Mouse (Mus musculus) kidney, adult 2 months (tissue): Measurements from ENCODE around the gene Phtf2. TPM values are rescaled to one million over a fixed set of nuclear protein-coding genes. Genes with fewer than 3 reads are reported as not detected.
A peak's percentile ranks its signal among the peaks of the same experiment; 100 is the strongest.
"Not testable (repeated sequence)": the region's sequence is repeated elsewhere in the genome, so short reads cannot be mapped to it uniquely, and the experiment has no call there.

Source experiments
- DNase-seq: peaks from one replicate; pipeline ENCODE4 v3.0.0; 2021
- H3K27ac ChIP-seq: fragments of 200-500 bp; 2 replicates; pipeline ENCODE4 v1.5.1; 2012; ENCODE audit warnings: low read depth, low read length, control low read depth, inconsistent platforms; ENCODE audit not compliant: insufficient read depth
- H3K27me3 ChIP-seq: fragments of 200-500 bp; replicated peaks from 2 replicates; pipeline ENCODE4 v1.6.1; 2012; ENCODE audit warnings: mild to moderate bottlenecking, moderate library complexity, low read length, inconsistent platforms; ENCODE audit not compliant: control insufficient read depth, insufficient read depth
- H3K36me3 ChIP-seq: fragments of 200-500 bp; 2 replicates; pipeline ENCODE4 v1.6.1; 2012; ENCODE audit warnings: mild to moderate bottlenecking, moderate library complexity, low read length, inconsistent platforms; ENCODE audit not compliant: control insufficient read depth, insufficient read depth
- H3K4me1 ChIP-seq: fragments of 200-500 bp; 2 replicates; pipeline ENCODE4 v1.6.1; 2011; ENCODE audit warnings: low read length; ENCODE audit not compliant: control insufficient read depth, insufficient read depth
- H3K4me3 ChIP-seq: fragments of 200-500 bp; 2 replicates; pipeline ENCODE4 v1.5.1; 2011; ENCODE audit warnings: mild to moderate bottlenecking, low read depth, low read length, control low read depth; ENCODE audit not compliant: insufficient read depth
- CTCF ChIP-seq: fragments of 200-500 bp; conservative IDR thresholded peaks from 2 replicates; pipeline ENCODE4 v1.5.1; 2011; ENCODE audit warnings: low read depth, mild to moderate bottlenecking, control low read depth, low read length, moderate library complexity, mixed read lengths; ENCODE audit not compliant: insufficient read depth, insufficient read length
- POLR2A ChIP-seq: fragments of 200-500 bp; IDR thresholded peaks from one replicate; pipeline ENCODE4 v1.6.1; 2011; ENCODE audit warnings: low read depth, low read length, control low read depth
- WGBS: fragments of 180-500 bp; shearing (Covaris S2); methylation state at CpG from one replicate; pipeline ENCODE4 v1.1.7; 2018; 5-methylcytosine and 5-hydroxymethylcytosine counted together
- polyA plus RNA-seq: library from polyadenylated mRNA; depleted of rRNA; stranded (reverse); fragments of >200 nt; gene quantifications from 2 replicates; pipeline ENCODE4 v1.2.3, GENCODE M21; 2012

The Phtf2 gene
- polyA plus RNA-seq, 1 experiment: 4.0 TPM

DNA sequence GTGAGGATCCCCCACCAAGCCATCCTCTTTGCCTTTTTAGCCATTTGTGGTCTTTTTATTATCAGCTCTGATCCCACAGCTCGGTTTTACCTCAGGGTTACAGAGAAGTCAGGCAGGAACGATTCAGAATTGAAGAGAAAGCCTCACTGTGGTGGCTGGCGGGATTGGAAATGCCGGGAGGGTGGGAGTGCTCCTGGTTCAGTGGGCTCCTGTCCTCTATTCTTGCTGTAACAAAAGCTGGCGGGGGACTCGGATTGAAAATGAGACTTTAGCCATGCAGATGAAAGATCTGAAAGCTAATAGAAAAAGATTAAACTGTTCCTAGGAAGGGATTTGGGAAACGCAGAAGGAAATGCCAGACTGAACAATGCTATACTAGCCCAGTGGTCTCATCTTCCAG, 130.9 kb downstream of the Phtf2 start:
- H3K4me3 ChIP-seq: no peak overlapping the region
- no peaks in the 10 kb centered on the region for H3K27me3 ChIP-seq
- no peaks in the 10 kb centered on the region for H3K4me1 ChIP-seq
- no peak for DNase-seq
- H3K27ac ChIP-seq: no peak overlapping the region
- TF ChIP-seq CTCF (no peak), POLR2A (no peak)
- no peaks in the 10 kb centered on the region for H3K36me3 ChIP-seq
- 61% methylated on average over 7 of the region's 7 CpGs for WGBS

DNA sequence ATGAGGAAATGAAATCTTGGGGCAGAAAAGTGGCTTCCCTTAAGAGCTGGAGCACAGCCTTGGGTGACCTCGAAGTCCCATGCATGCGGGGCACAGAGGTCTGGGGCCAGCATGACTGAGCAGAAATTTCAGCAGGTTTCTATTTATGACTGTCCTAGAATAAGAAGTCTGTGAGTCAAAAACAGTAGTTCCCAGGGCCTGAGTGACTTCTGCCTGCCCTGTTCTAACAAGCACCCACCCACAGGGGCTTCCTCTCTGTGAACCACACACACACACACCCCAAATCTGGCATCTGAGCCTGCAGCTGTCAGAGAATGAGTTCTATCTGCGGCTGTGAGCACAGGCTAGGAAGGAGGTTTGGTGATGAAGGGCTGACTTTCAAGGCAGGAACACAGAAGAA, 132.4 kb downstream of the Phtf2 start:
- TF ChIP-seq CTCF (no peak), POLR2A (no peak)
- no peaks in the 10 kb centered on the region for H3K27me3 ChIP-seq
- H3K4me1 ChIP-seq: no peaks in the 10 kb centered on the region
- no peaks in the 10 kb centered on the region for H3K36me3 ChIP-seq
- DNase-seq: no peak
- no peak overlapping the region for H3K4me3 ChIP-seq
- no peak overlapping the region for H3K27ac ChIP-seq
- WGBS: 67% methylated on average over 3 of the region's 3 CpGs

DNA sequence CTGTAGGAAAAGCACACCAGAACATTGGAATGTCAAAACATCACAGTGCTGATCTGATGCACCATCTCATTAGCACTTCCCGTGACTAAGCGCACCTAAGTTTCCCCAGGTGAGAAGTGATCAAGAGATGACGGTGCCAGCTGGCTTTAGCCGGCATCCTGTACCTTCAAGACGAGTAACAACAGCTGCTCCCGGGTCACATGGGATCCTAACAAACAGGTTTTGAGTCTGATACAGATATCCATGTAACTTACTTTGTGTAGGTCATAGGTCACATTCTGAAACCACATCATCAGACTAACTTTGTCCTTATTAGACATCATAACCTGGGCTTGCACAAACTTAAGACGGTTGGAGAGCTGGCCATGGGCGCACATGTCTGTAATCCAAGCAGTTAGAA, 133.1 kb downstream of the Phtf2 start:
- Histone ChIP-seq H3K27ac (no peak overlapping the region), H3K4me1 (no peaks in the 10 kb centered on the region), H3K27me3 (no peaks in the 10 kb centered on the region), H3K36me3 (no peaks in the 10 kb centered on the region), H3K4me3 (no peak overlapping the region)
- TF ChIP-seq CTCF: no peak
- TF ChIP-seq POLR2A: no peak
- no peak for DNase-seq
- 92% methylated on average over 8 of the region's 8 CpGs for WGBS

DNA sequence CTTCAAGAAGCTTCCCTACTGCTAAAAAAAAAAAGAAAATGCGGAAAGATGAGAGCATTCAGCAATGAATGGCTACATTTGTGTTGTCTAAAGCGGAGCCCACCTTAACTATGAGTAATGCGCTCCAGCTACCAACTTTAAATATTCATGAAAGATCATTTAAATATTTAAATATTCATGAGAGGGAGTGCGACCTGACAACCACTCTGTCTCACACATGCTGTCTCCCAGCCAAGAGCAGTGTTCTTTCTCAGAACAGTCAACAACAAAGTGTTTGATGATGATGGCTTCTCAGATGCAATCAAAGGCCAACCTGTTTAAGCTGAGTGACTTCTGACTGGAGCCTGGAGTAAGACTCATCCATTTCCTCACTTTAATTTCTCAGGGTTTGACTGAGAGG, 133.8 kb downstream of the Phtf2 start:
- Histone ChIP-seq H3K27ac (no peak overlapping the region), H3K27me3 (no peaks in the 10 kb centered on the region), H3K4me1 (no peaks in the 10 kb centered on the region), H3K4me3 (no peak overlapping the region), H3K36me3 (no peaks in the 10 kb centered on the region)
- no peak for DNase-seq
- WGBS: 95% methylated on average over 4 of the region's 4 CpGs
- TF ChIP-seq POLR2A (no peak), CTCF (no peak)

GRCm38 (mm10) chr5:20741936-20742335, 140.0 kb downstream of the Phtf2 start:
- WGBS: 78% methylated on average over 8 of the region's 8 CpGs
- no peak for DNase-seq
- H3K4me3 ChIP-seq: no peak overlapping the region
- no peak for TF ChIP-seq CTCF
- TF ChIP-seq POLR2A: no peak
- H3K27ac ChIP-seq: no peak overlapping the region
- H3K4me1 ChIP-seq: no peaks in the 10 kb centered on the region
- no peaks in the 10 kb centered on the region for H3K36me3 ChIP-seq
- H3K27me3 ChIP-seq: no peaks in the 10 kb centered on the region

- Histone ChIP-seq H3K27ac (no peak overlapping the region), H3K4me3 (no peak overlapping the region), H3K36me3 (no peaks in the 10 kb centered on the region), H3K27me3 (no peaks in the 10 kb centered on the region), H3K4me1 (no peaks in the 10 kb centered on the region)
- WGBS: 80% methylated on average over 6 of the region's 6 CpGs
- TF ChIP-seq CTCF: no peak
- TF ChIP-seq POLR2A: no peak
- no peak for DNase-seq
Observed at GRCm38 (mm10) chr5:20741193-20741592, 140.7 kb downstream of the Phtf2 start.

GRCm38 (mm10) chr5:20738795-20739194, 143.1 kb downstream of the Phtf2 start:
- 70% methylated on average over 2 of the region's 2 CpGs for WGBS
- no peak for TF ChIP-seq POLR2A
- 0 out of 2 replicates have a peak, but pooled peaks have one; percentile 13 for TF ChIP-seq CTCF
- Histone ChIP-seq H3K27ac (no peak overlapping the region), H3K36me3 (no peaks in the 10 kb centered on the region), H3K4me1 (no peaks in the 10 kb centered on the region), H3K4me3 (no peak overlapping the region), H3K27me3 (no peaks in the 10 kb centered on the region)
- no peak for DNase-seq

- 65% methylated on average over 4 of the region's 4 CpGs for WGBS
Observed at GRCm38 (mm10) chr5:20723226-20723625, 158.7 kb downstream of the Phtf2 start.

More at GRCm38 (mm10) chr5:20723226-20723625, 158.7 kb downstream of the Phtf2 start:
- H3K4me3 ChIP-seq, H3K27me3 ChIP-seq, H3K27ac ChIP-seq, H3K4me1 ChIP-seq, H3K36me3 ChIP-seq: not testable (repeated sequence)
- DNase-seq: peak; percentile 31
